Mouse (Mus musculus): Measurements from ENCODE around the gene Ankrd10. TPM values are rescaled to one million over a fixed set of nuclear protein-coding genes. Genes with fewer than 3 reads are reported as not detected.

Ankrd10 gene
- polyA plus RNA-seq, 1 experiment from 2014 or later = 113 TPM

GRCm38 (mm10) chr8:11634331-11635011 lies 1.1 kb downstream of the Ankrd10 start:
- Histone ChIP-seq H3K27ac (peak overlapping the region; percentile 99), H3K9me3 (replicated peaks) (no peaks in the 10 kb centered on the region), H3K9ac (peak overlapping the region; percentile 96), H3K36me3 (ENCODE audit: poor library complexity, severe bottlenecking) (peaks cover 32% of the 10 kb centered on the region), H3K4me2 (peak overlapping the region; percentile 93), H3K27me3 (no peaks in the 10 kb centered on the region), H3K4me1 (peaks cover 38% of the 10 kb centered on the region), H3K4me3 (peak overlapping the region; percentile 92)
- peak; percentile 19 for ATAC-seq
- under 1% methylated on average over 39 of the region's 39 CpGs for WGBS

- Histone ChIP-seq H3K27ac (no peak overlapping the region), H3K4me2 (peak overlapping the region; percentile 93), H3K27me3 (no peaks in the 10 kb centered on the region), H3K9me3 (replicated peaks) (no peaks in the 10 kb centered on the region), H3K4me1 (peaks cover 42% of the 10 kb centered on the region), H3K4me3 (peak overlapping the region; percentile 92), H3K36me3 (ENCODE audit: poor library complexity, severe bottlenecking) (peaks cover 38% of the 10 kb centered on the region), H3K9ac (peak overlapping the region; percentile 96)
- no peak for ATAC-seq
- 56% methylated on average over 7 of the region's 7 CpGs for WGBS
Measured at GRCm38 (mm10) chr8:11633414-11633813, 2.1 kb downstream of the Ankrd10 start.

GRCm38 (mm10) chr8:11632406-11632805 lies 3.2 kb downstream of the Ankrd10 start:
- Histone ChIP-seq H3K27ac (no peak overlapping the region; the same call in 1 of the 2 replicates), H3K4me1 (peaks cover 38% of the 10 kb centered on the region), H3K9ac (no peak overlapping the region), H3K4me2 (peak overlapping the region; percentile 93), H3K36me3 (ENCODE audit: poor library complexity, severe bottlenecking) (peaks cover 47% of the 10 kb centered on the region), H3K4me3 (peak overlapping the region; percentile 92; the same call in 1 of the 2 replicates), H3K9me3 (replicated peaks) (no peaks in the 10 kb centered on the region), H3K27me3 (no peaks in the 10 kb centered on the region)
- ATAC-seq = no peak
- WGBS = 15% methylated on average over 2 of the region's 2 CpGs

- Histone ChIP-seq H3K4me3 (no peak overlapping the region), H3K4me2 (no peak overlapping the region), H3K36me3 (ENCODE audit: poor library complexity, severe bottlenecking) (peaks cover 71% of the 10 kb centered on the region), H3K9ac (no peak overlapping the region), H3K9me3 (replicated peaks) (no peaks in the 10 kb centered on the region), H3K27ac (no peak overlapping the region), H3K4me1 (peaks cover 26% of the 10 kb centered on the region), H3K27me3 (no peaks in the 10 kb centered on the region)
- ATAC-seq = no peak
- 87% methylated on average over 5 of the region's 5 CpGs for WGBS
Measured at GRCm38 (mm10) chr8:11629206-11629605, 6.4 kb downstream of the Ankrd10 start.

- no peak overlapping the region for H3K4me2 ChIP-seq
- H3K9ac ChIP-seq = no peak overlapping the region
- peaks cover 21% of the 10 kb centered on the region for H3K4me1 ChIP-seq
- H3K4me3 ChIP-seq = no peak overlapping the region
- no peaks in the 10 kb centered on the region for H3K9me3 ChIP-seq (replicated peaks)
- ATAC-seq = no peak
- 87% methylated on average over 7 of the region's 7 CpGs for WGBS
- no peak overlapping the region for H3K27ac ChIP-seq
- H3K27me3 ChIP-seq = no peaks in the 10 kb centered on the region
- peaks cover 75% of the 10 kb centered on the region for H3K36me3 ChIP-seq (ENCODE audit: poor library complexity, severe bottlenecking)
Measured at GRCm38 (mm10) chr8:11628506-11629132, 6.9 kb downstream of the Ankrd10 start.

GRCm38 (mm10) chr8:11627717-11628116 lies 7.8 kb downstream of the Ankrd10 start:
- H3K9ac ChIP-seq = no peak overlapping the region
- 84% methylated on average over 9 of the region's 9 CpGs for WGBS
- H3K4me3 ChIP-seq = no peak overlapping the region
- no peak for ATAC-seq
- H3K27ac ChIP-seq = no peak overlapping the region
- peaks cover 81% of the 10 kb centered on the region for H3K36me3 ChIP-seq (ENCODE audit: poor library complexity, severe bottlenecking)
- no peaks in the 10 kb centered on the region for H3K27me3 ChIP-seq
- no peak overlapping the region for H3K4me2 ChIP-seq
- H3K4me1 ChIP-seq = peaks cover 12% of the 10 kb centered on the region
- H3K9me3 ChIP-seq (replicated peaks) = no peaks in the 10 kb centered on the region

- 0 out of 2 replicates have a peak, but pooled peaks cover 4% of the 10 kb centered on the region for H3K4me1 ChIP-seq
- no peaks in the 10 kb centered on the region for H3K9me3 ChIP-seq (replicated peaks)
- H3K36me3 ChIP-seq (ENCODE audit: poor library complexity, severe bottlenecking) = peaks cover 78% of the 10 kb centered on the region
- no peaks in the 10 kb centered on the region for H3K27me3 ChIP-seq
- no peak overlapping the region for H3K4me3 ChIP-seq
- WGBS = 87% methylated on average over 4 of the region's 4 CpGs
- H3K4me2 ChIP-seq = no peak overlapping the region
- no peak overlapping the region for H3K9ac ChIP-seq
- ATAC-seq = no peak
- H3K27ac ChIP-seq = no peak overlapping the region
Measured at GRCm38 (mm10) chr8:11625084-11625483, 10.5 kb downstream of the Ankrd10 start.

- Histone ChIP-seq H3K36me3 (ENCODE audit: poor library complexity, severe bottlenecking) (peaks cover 87% of the 10 kb centered on the region), H3K4me2 (no peak overlapping the region), H3K4me3 (no peak overlapping the region), H3K27ac (no peak overlapping the region), H3K9me3 (replicated peaks) (no peaks in the 10 kb centered on the region), H3K4me1 (no peaks in the 10 kb centered on the region), H3K27me3 (no peaks in the 10 kb centered on the region), H3K9ac (no peak overlapping the region)
- no peak for ATAC-seq
- 93% methylated on average over 3 of the region's 3 CpGs for WGBS
Measured at GRCm38 (mm10) chr8:11619091-11619490, 16.5 kb downstream of the Ankrd10 start.

- 75% methylated on average over 2 of the region's 2 CpGs for WGBS
- no peak for ATAC-seq
- Histone ChIP-seq H3K4me1 (no peaks in the 10 kb centered on the region), H3K9me3 (replicated peaks) (no peaks in the 10 kb centered on the region), H3K4me2 (no peak overlapping the region), H3K4me3 (no peak overlapping the region), H3K9ac (no peak overlapping the region), H3K36me3 (ENCODE audit: poor library complexity, severe bottlenecking) (peaks cover 88% of the 10 kb centered on the region), H3K27me3 (no peaks in the 10 kb centered on the region), H3K27ac (no peak overlapping the region)
Measured at GRCm38 (mm10) chr8:11618063-11618462, 17.5 kb downstream of the Ankrd10 start.

GRCm38 (mm10) chr8:11616294-11616693 lies 19.3 kb downstream of the Ankrd10 start:
- H3K4me2 ChIP-seq = no peak overlapping the region
- no peaks in the 10 kb centered on the region for H3K4me1 ChIP-seq
- H3K9ac ChIP-seq = no peak overlapping the region
- no peak overlapping the region for H3K27ac ChIP-seq
- 16% methylated on average over 1 of the region's 1 CpGs for WGBS
- H3K4me3 ChIP-seq = no peak overlapping the region
- H3K36me3 ChIP-seq (ENCODE audit: poor library complexity, severe bottlenecking) = peaks cover 91% of the 10 kb centered on the region
- no peaks in the 10 kb centered on the region for H3K27me3 ChIP-seq
- ATAC-seq = no peak
- H3K9me3 ChIP-seq (replicated peaks) = no peaks in the 10 kb centered on the region

- H3K9ac ChIP-seq = no peak overlapping the region
- H3K27ac ChIP-seq = no peak overlapping the region
- H3K9me3 ChIP-seq (replicated peaks) = no peaks in the 10 kb centered on the region
- H3K4me1 ChIP-seq = no peaks in the 10 kb centered on the region
- H3K27me3 ChIP-seq = no peaks in the 10 kb centered on the region
- H3K4me3 ChIP-seq = no peak overlapping the region
- no peak for ATAC-seq
- H3K36me3 ChIP-seq (ENCODE audit: poor library complexity, severe bottlenecking) = peaks cover 93% of the 10 kb centered on the region
- no peak overlapping the region for H3K4me2 ChIP-seq
- WGBS = 87% methylated on average over 6 of the region's 6 CpGs
Measured at GRCm38 (mm10) chr8:11614126-11614835, 21.3 kb downstream of the Ankrd10 start.

- Histone ChIP-seq H3K4me3 (no peak overlapping the region), H3K27me3 (no peaks in the 10 kb centered on the region), H3K36me3 (ENCODE audit: poor library complexity, severe bottlenecking) (peaks cover 78% of the 10 kb centered on the region), H3K27ac (no peak overlapping the region), H3K9me3 (replicated peaks) (peaks cover 3% of the 10 kb centered on the region; the same call in 1 of the 2 replicates), H3K4me2 (no peak overlapping the region), H3K4me1 (no peaks in the 10 kb centered on the region), H3K9ac (no peak overlapping the region)
- 96% methylated on average over 9 of the region's 9 CpGs for WGBS
- no peak for ATAC-seq
Measured at GRCm38 (mm10) chr8:11608848-11609247, 26.7 kb downstream of the Ankrd10 start.

Data from forebrain, embryonic 13.5 days (tissue).